Mouse (Mus musculus) forelimb bud, embryonic 11.5 days (tissue): ENCODE results near the gene Twist2.
A peak's percentile ranks its signal among the peaks of the same experiment; 100 is the strongest.

Experiments used
- DNase-seq: peaks from one replicate; pipeline ENCODE4 v3.0.0-alpha.2; 2012; ENCODE audit warnings: low read depth, low spot score

Twist2 gene

DNA sequence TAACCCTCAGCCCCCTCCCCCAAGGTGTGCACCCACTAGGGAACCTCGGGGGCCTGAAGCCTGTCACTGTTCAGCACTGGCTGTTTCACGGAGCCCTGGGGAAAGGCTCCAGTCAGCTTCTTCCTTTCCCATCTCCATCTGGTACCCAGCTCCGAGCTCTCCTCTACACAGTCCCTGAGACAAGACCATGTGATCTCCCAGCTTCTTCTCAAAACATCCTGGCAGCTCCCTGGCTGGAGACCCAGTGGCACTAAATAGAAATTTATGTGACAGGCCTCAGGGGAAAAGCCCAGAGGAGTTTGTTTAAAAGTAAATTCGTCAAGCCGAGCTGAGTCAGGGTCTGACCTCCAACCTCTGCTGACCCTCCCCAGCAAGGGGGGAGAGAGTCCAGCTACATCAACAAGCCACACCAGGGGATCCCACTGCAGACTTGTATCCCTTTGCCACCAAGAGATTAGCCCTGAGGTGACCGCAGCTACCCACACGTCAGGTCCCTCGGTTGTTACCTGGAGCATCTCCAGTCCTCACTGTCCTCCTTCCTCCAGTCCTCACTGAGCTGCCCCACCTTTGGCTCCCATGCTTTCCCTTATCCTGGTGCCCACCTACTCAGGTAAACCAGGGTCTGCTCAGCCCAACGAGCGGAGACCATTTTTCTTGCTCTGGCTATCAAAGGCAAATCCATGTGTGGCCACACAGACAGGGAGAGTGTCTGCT, 72.5 kb downstream of the Twist2 start:
- no peak for DNase-seq

GRCm38 (mm10) chr1:91874633-91875032, 73.4 kb downstream of the Twist2 start:
- peak; percentile 64 for DNase-seq

GRCm38 (mm10) chr1:91875042-91875720, 73.9 kb downstream of the Twist2 start:
- no peak for DNase-seq

DNA sequence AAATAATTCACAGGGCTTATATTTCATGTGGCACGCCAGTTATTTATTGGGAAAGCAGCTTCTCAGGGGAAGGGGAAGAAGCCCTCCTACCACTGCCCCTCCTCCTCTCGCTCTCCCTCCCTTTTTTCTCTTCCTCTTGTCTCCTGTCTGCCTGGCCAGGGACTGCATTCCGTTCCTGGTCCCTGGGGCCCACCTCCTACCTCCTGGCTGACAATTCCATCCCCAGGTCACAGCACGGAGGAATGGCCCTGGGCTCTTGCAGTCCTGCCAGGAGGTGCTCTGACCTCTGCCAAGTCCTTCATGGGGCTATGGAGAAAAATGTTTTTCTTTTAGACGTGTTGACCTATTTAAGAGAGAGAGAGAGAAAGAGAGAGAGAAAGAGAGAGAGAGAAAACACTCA, 77.4 kb downstream of the Twist2 start:
- no peak for DNase-seq

DNA sequence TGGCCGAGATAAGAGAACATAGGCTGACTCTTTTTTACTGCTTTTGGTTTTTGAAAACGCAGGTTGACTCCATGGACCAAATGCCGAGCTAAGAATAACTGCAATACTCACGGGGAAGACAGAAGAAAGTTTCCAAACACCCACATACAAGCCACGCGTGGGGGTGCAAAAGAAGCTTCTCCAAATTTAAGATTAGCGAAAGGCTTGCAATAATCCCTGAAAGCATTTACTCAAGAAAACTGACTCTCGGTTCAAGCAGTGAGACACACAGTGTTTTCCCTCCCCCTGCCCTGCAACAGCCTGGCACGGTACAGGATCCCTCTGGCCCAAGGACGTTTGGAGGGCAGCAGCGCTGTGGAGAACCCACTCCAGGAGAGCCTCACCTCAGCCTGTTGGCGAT, 78.9 kb downstream of the Twist2 start:
- no peak for DNase-seq

GRCm38 (mm10) chr1:91880899-91881298, 79.6 kb downstream of the Twist2 start:
- no peak for DNase-seq

DNA sequence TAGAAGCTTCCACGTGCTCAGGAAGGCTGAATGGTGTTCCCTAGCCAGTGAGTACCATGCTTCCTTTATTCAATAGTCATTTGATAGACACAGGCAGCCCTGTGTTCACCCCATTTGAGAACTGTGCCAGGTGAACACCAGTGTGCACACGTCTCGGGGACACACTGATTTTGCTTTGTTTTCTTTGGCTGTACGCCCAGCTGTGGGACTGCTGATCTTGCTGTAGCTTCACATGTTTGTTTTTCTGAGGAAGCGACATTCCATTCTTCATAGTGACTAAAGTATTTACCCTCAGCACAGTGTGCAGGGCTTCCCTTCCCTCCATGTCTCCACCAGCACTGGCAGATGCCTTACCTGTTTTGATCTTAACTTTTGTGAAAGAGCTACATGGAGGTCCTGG, 81.9 kb downstream of the Twist2 start:
- no peak for DNase-seq

GRCm38 (mm10) chr1:91893598-91893997, 92.3 kb downstream of the Twist2 start:
- DNase-seq, result no peak

GRCm38 (mm10) chr1:91894286-91894685, 93.0 kb downstream of the Twist2 start:
- DNase-seq, result no peak

DNA sequence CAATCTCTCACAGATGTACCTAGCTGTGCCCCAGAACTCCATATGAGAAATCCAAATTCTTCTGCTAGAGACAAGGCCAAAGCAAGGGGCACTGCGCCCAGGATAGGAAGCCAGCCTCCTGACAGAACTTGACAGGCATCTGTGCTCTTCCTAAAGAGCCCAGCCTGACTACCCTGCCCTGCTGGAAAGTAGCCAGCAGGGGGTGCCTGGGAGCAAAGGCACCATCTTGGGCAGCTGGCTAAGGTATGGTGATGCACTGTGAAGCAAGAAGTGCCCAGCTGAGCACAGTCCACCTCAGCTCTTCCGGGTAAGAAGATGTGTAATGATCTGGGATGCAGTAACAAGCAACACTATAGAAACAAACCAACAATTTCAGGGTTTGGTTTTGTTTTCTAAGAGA, 95.8 kb downstream of the Twist2 start:
- DNase-seq, result no peak
